Mouse (Mus musculus): Measurements from ENCODE around the gene Olfr576.

Olfr576 gene
- long read RNA-seq, experiment 1: 0 reads
- long read RNA-seq, experiment 2: 0 reads

DNA sequence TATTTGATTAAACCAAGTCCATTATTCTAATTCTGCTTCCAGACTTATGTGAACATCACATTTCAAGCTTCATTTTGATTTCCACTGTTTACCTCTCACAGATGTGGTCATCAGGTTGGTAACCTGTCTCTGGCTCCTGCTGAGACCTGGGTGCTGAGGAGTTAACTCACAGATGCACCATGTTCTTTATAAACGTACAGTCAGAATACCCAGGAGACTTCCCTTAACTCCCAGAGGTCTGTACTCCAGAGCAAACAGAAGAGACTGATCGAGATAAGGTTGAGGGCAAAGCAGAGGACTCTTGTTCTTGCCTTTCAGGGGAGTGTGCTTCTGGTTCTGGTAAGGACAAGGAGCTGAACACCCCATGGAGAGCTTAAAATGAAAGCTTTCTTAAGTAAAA, at the start of gene Olfr576:
Gene Olfr576 (plus strand): TSS at position 301 of the 400 bp plus-strand sequence.
- intact Hi-C loops (cut with DNase I): no loop called here

DNA sequence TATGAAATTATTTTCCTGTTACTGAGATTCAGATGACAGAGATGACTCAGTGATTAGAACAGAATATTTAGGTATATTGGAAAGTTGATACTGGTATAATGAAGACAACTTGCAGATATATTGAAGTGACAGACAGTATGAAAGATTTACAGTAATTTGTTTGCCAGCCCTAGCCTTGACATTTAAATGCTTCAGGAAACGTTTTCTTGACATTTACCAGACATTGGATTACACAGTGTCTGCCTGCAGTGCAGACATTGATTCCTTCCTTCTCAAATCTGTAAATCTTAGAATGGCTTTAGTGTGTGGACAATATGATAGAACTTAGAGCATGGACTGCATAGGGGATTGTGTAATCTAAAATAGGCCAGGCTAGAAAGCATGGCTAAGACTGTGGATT, 47.2 kb upstream of the Olfr576 start:
- intact Hi-C loops (cut with DNase I): loop anchor here (5.0 kb wide), 3 partner anchors 218 to 403 kb away; partner anchors contain the start of gene Olfr557

DNA sequence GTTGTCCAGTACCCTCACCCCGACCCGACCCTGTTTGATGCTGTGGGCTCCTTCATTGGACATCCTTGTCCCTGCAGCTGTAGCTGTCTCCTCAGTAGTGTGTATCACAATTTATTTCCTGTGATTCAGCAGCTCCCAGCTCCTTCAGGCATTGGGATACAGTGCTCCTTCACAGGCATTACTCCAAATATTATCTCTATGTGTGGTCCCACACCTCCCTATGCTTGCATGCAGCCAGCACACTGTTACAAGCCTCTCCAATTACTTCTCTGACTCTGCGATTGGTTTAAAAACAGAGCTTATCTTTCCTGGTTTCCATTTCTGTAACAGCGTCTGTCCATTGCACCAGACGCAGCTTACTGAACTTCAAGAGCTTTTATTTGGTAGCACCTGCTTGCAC, 46.1 kb upstream of the Olfr576 start:
- intact Hi-C loops (cut with DNase I): loop anchor here (5.0 kb wide), 3 partner anchors 219 to 404 kb away; partner anchors contain the start of gene Olfr557

DNA sequence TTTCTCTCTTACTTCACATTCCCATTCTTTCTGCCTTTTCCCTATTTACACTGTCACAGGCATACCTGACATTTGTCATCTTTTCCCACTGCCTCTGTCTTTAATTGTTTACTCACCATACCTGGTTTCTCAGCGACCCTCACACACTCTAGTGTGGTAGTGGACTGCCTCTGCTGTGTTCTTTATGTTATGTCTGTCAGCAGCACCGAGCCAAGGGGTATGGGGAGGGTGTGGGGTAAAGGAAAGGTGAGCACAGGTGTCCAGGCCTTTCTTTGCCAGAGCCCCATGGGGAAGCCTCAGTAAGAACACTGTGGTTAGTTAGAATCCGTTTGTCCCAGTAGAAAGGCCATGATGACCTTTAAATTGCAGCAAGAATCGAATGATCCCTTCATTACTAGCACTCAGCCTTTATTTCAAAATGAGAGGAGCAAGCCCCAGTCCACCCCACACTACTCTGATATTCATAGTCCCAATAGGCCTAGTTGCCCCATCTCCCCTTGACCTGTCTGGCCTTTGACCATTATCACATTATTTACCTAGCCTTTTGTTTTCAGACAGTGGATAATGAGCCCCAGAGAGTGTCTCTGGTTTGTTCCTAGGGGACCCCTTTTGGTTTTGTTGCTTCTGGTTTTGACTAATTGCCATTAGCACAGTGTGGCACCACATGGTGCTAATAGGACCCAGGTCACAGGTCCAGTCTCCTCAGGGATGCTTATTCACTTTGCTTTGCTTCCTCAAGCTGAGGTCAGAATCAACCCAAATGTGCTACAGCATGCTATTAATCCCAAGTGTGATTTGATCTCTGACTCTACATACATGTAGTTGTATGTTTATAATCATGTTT, 45.2 kb upstream of the Olfr576 start, which contains the start of gene Olfr571:
Gene Olfr571 (minus strand): TSS at position 505 of the 844 bp plus-strand sequence.
- intact Hi-C loops (cut with DNase I): loop anchor here (5.0 kb wide), 3 partner anchors 220 to 405 kb away; partner anchors contain the start of gene Olfr557

DNA sequence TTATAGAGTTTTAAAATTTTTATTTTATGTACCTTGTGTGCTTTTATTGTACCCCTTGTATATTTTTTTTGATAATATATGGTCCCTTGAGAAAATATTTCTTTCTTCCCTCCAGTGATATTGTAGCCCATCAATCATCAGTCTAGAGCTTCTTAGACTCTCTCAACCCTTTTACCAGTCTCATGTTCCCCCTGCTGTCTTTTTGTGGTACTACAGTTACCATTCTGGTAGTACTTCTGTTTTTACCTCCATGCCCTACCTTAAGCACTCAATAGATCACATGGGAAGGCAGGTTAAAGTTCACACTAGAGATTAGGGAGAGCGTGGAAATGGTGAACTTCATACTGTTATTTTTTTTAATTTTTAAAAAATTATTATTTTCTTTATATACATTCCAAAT, 42.8 kb upstream of the Olfr576 start:
- intact Hi-C loops (cut with DNase I): loop anchor here (5.0 kb wide), 3 partner anchors 222 to 407 kb away; partner anchors contain the start of gene Olfr557

DNA sequence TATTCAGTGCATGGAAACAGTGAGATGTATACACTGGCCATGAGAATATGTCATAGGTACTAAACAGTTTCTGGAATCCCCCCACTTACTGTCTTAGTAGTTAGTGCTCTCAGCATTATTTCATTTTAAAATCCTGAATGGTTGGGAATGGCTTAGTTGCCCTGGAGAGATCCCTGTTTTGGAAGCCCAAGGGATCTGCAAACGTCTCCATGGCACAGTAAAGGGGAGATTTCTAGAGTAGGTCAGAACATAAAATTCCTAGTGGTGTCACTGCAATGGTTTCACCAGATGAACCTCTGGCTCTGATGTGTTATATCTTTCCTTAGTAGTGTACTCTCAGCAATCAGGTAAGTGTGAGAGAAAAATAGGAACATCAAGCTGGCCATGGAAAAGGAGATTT, 38.4 kb upstream of the Olfr576 start, which contains the start of gene Olfr572:
Gene Olfr572 (plus strand): TSS at position 301 of the 400 bp plus-strand sequence.
- intact Hi-C loops (cut with DNase I): no loop called here

DNA sequence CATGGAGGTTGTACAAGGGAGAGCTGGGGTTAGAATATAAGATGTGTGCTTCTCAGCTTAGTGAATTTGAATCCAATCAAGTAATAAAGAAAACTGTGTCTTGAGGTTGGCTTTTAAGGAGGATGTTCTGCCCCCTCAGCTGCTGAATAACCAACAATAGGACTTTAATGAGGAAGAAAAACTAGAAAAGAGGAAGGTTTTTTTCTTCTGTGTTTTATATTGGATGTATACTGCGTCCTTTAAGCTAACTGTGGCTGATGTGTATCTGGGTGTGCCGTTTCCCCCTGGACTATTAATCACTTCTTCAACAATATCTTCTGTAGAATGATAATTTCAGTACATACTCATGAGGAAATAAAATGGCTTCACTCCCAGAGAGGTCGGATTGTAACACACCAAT, 35.4 kb upstream of the Olfr576 start:
- intact Hi-C loops (cut with DNase I): no loop called here

DNA sequence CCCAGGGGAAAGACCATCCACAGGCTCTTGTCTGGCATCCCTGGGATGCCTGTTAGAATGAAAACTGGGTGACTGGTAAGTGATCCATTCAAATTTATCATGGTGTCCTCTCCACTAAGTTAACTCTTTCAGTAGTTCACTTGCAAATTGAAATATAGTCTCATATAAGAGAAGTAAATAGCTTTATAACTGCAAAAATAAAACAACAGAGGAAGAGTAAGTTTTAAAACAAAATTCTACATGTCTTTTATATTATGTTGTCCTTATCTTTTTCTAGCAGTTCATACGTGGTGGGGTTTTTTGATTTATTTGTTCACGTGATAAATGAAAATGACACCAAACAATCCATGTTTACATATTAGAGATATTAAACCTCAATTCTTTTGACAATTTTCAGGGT, 20.0 kb upstream of the Olfr576 start, which contains the start of gene Olfr573-ps1:
Gene Olfr573-ps1 (minus strand): TSS at position 101 of the 400 bp plus-strand sequence.
- intact Hi-C loops (cut with DNase I): no loop called here

DNA sequence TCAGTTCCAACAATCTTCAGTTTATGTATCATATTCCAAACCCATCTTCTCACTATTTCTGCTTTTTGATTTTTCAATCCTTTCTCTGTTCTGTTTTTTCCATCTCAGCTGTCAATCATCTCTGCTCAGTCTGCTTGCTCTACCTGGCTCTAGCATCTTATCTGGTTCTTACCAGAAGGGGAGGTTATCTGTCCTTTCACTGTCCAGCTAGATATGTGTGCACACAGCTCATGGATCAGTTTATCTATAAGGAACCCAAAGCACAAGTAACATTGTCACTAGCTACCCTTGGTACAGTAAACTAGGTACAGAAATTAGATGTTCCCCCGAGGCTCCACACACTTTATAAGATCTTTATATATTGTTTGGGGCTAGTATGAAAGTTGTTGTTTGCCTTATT, 19.0 kb upstream of the Olfr576 start:
- intact Hi-C loops (cut with DNase I): no loop called here

DNA sequence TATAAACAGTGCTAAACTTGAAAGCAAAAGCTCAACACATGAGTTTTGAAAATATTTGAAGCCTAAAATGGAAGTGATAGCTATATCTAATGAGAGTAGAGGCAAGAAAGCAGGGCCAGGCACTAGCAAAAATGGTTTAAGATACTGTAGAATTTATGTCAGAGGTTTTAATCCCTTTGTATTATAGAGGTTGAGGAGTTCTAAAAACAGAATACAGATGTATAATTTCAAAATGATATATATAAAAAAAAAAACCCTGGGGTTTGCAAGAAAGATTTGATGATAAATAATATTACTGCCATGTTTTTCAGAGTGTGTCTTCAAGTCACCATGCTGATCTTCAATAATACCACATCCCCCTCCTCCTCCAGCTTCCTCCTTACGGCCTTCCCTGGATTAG, 14.3 kb upstream of the Olfr576 start, which contains the start of gene Olfr574:
Gene Olfr574 (plus strand): TSS at position 301 of the 400 bp plus-strand sequence.
- intact Hi-C loops (cut with DNase I): no loop called here

DNA sequence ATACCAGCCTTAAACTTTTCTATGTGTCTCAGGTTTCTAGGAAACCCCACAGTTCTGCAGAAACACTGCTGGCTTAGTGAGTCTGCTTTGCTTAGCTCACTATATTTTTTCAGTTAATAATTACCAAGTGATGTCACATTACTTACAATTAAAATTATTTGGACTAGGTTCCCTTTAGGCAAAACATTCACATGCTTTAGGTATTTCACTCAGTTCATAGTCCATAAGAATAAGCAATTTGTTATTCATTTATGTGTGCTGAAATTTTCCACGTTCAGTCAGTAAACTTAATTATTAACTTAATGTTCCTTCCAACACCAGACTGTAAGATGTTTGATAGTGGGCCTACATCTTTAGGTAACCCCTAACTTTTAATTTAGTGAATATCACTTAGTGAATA, 11.7 kb upstream of the Olfr576 start:
- intact Hi-C loops (cut with DNase I): no loop called here

DNA sequence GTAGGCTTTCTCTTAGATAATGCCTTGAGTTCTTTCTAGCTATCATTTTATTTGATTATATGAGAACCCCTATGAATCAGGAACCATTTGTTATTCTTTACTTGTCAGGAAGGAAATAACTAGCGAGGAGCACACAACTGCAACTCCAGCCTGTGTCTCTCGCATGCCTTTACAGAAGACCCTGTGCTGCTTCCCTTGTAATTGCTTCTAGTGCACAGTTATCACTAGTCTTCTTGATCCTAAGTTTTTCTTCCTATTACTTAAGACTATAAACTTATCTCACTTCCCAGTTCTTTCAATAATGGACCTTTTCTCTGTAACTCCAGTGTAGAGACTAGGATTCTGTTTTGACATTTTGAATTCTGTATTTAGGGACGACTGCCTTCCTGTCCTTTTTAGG, 4.3 kb upstream of the Olfr576 start:
- intact Hi-C loops (cut with DNase I): no loop called here

DNA sequence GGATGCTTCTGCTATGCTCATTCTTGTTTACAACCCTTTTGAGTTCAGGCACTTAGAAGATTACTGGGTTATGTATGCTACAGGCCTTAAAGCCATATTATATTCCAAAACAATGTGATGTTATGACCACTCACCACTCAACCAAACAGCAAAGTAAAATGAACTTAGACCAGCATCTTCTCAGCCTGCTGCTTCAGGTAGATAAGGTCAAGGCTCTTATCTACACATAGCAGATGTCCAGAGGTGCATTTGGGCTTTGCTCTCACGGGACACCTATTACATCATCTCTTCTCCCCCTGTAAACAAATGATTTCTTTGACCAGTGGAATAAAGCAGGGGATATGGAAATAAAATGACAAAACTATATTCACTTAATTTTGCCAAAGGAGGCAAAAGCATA, 3.9 kb upstream of the Olfr576 start, which contains the start of gene Olfr575:
Gene Olfr575 (minus strand): TSS at position 183 of the 400 bp plus-strand sequence.
- intact Hi-C loops (cut with DNase I): no loop called here

DNA sequence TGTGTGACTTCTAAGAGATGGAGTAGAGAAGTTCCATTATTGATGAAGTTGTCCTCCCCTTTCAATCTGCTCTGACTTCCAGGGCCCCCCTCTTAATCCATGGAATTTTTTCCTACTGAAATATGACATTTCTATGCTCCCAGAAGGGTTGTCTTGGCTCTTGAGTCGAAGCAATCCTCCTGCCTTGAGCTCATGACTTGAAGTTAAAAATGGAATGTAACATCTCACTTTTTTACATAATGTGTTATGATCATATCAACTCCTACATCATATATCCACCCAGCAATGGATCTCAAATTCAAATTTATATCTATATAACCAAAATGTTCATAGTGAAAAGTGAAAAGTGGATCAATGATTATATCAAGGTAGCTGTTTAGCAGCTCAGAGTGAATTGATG, 11.9 kb downstream of the Olfr576 start:
- intact Hi-C loops (cut with DNase I): no loop called here

DNA sequence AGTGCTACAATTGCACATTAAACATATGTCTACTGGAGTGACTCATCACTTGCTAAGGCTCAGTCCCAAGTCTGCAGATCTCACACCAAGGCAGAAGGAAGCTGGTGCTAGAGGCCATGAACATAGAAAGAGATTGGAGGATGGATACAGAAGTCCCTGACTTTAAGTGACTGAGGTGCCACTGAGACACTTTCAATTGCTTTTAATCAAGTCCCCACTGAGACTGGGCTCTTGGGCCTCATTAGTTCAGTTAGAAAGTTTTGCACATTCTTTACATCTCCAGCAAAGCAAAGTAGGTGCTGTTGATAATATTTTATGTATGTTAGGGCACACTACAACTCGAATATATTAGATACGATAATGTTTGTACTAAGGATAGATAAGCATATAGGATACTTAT, 13.4 kb downstream of the Olfr576 start, which contains the start of gene Olfr577:
Gene Olfr577 (minus strand): TSS at position 101 of the 400 bp plus-strand sequence.
- intact Hi-C loops (cut with DNase I): no loop called here

DNA sequence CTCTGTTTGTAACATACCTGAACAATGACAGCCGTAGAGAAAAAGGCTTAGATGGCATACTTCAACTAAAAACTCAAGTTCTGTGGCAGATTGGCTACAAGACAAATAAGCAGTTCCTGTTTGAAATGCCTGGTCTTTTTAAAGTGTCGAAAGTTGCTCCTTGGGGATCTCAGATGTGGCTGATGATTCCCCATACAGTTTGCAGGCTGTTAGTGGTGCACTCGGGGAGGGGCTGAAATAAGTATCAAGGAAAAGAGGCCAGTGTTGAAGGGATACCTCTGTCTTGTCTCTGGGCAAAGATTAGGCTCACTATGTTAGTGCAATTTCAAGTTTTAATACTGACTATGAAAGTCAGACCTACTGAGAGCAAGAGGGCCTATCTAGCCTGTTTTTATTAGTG, 26.8 kb downstream of the Olfr576 start, which contains the start of gene Olfr578:
Gene Olfr578 (minus strand): TSS at position 101 of the 400 bp plus-strand sequence.
- intact Hi-C loops (cut with DNase I): no loop called here
